ENCODE assay signal across 16 mouse cellular contexts in genomic region chr12:21226316-21226715, GRCm38 (mm10). TPM values are rescaled to one million over a fixed set of nuclear protein-coding genes. Genes with fewer than 3 reads are reported as not detected.
DNase-seq lines count a peak whose midpoint lies in the region; TF ChIP-seq lines count a peak whose summit lies in the region.
"Had no signal": no experiment of that assay in that cellular context is flagged by ENCODE, and none has a peak within 500 bp of the region (broad histone marks: within the 10 kb centered on the region; RNA-seq: fewer than 3 reads in every experiment).

No protein-coding gene starts in this region.

- TF ChIP-seq CTCF in gastrocnemius, adult 2 months (IDR thresholded peaks at IDR 0.05), result no peak
- TF ChIP-seq CTCF in left cerebral cortex, adult 2 months (IDR thresholded peaks at IDR 0.05), result no peak

- no peaks in the 10 kb centered on the region for H3K27me3 ChIP-seq in megakaryocyte, embryonic 14.5 days (replicated peaks)
- H3K27me3 ChIP-seq: embryonic facial prominence, embryonic 15.5 days; midbrain, embryonic 15.5 days; neural tube, embryonic 12.5 days had no signal

- intact Hi-C loops in gastrocnemius, adult 2 months (cut with DNase I), result loop anchor here (2.0 to 5.0 kb wide), 2 partner anchors 116 to 149 kb away; no protein-coding TSS in a partner anchor
- intact Hi-C loops in left cerebral cortex, adult 2 months (cut with DNase I), result no loop called here

- H3K27ac ChIP-seq in gastrocnemius, adult 2 months, result peak overlapping the region; percentile 77
- peak overlapping the region; percentile 69 for H3K27ac ChIP-seq in left cerebral cortex, adult 2 months
- H3K27ac ChIP-seq: embryonic facial prominence, embryonic 15.5 days; forebrain, embryonic 10.5 days; neural tube, embryonic 12.5 days had no signal

- no peaks in the 10 kb centered on the region for H3K9me3 ChIP-seq in megakaryocyte, embryonic 14.5 days
- H3K9me3 ChIP-seq: embryonic facial prominence, embryonic 15.5 days; forebrain, embryonic 10.5 days; midbrain, embryonic 15.5 days; neural tube, embryonic 12.5 days had no signal

- DNase-seq in gastrocnemius, adult 2 months, result no peak
- no peak for DNase-seq in gastrocnemius, postnatal 10 days
- no peak for DNase-seq in left cerebral cortex, adult 2 months (ENCODE audit: extremely low spot score in 1 of 2, low spot score in 2 of 2)
- DNase-seq in left cerebral cortex, adult 8-10 months (ENCODE audit: low spot score in 2 of 2), result no peak
- peak; percentile 43 for DNase-seq in 3T3-L1 (ENCODE audit: low read depth, low spot score)
- DNase-seq in frontal cortex, postnatal 10 days (ENCODE audit: low spot score in 2 of 2), result no peak
- no peak for DNase-seq in cerebellum, adult 9-11 months
- DNase-seq: cerebellum, adult 9-10 months; embryo, embryonic 11 days; gastrocnemius, postnatal 25 days; thymus, postnatal 14 days had no signal

- no peak overlapping the region for H3K4me3 ChIP-seq in gastrocnemius, adult 2 months
- no peak overlapping the region for H3K4me3 ChIP-seq in left cerebral cortex, adult 2 months
- peak overlapping the region; percentile 75 for H3K4me3 ChIP-seq in megakaryocyte, embryonic 14.5 days (replicated peaks)
- H3K4me3 ChIP-seq: embryonic facial prominence, embryonic 15.5 days; forebrain, embryonic 10.5 days; midbrain, embryonic 15.5 days; neural tube, embryonic 12.5 days had no signal

- H3K4me1 ChIP-seq in megakaryocyte, embryonic 14.5 days, result peaks cover 91% of the 10 kb centered on the region
- H3K4me1 ChIP-seq: neural tube, embryonic 12.5 days had no signal

- H3K36me3 ChIP-seq in megakaryocyte, embryonic 14.5 days (replicated peaks; ENCODE audit: low read length), result peaks cover 71% of the 10 kb centered on the region

RNA-seq across cellular contexts. Expression of gene Cpsf3, which starts 58.9 kb away (rescaled TPM):
- total RNA-seq in gastrocnemius, adult 2 months (2021), result 10 to 100 TPM; 17.3 to 21.0 TPM
- 10 to 100 TPM; 29.8 to 33.6 TPM for total RNA-seq in gastrocnemius, postnatal 10 days (2021)
- 10 to 100 TPM; 43.8 to 54.1 TPM for total RNA-seq in left cerebral cortex, adult 2 months (2021)
- total RNA-seq in left cerebral cortex, adult 8-10 months (2022), result 10 to 100 TPM; 52.8 to 65.1 (median 60.1) TPM
- 2.6 TPM in 1 of 2 replicates, not detected in the other for polyA plus RNA-seq in megakaryocyte, embryonic 14.5 days (2012; ENCODE audit: insufficient read depth, low replicate concordance)

RNA-seq across cellular contexts. Expression of gene Itgb1bp1, which starts 59.8 kb away (rescaled TPM):
- total RNA-seq in gastrocnemius, adult 2 months (2021), result 10 to 100 TPM; 39.0 to 42.1 TPM
- 10 to 100 TPM; 32.2 to 34.8 TPM for total RNA-seq in gastrocnemius, postnatal 10 days (2021)
- 10 to 100 TPM; 33.4 to 34.3 TPM for total RNA-seq in left cerebral cortex, adult 2 months (2021)
- total RNA-seq in left cerebral cortex, adult 8-10 months (2022), result 10 to 100 TPM; 42.6 to 50.0 (median 43.9) TPM
- 4.4 and 19.5 TPM in 2 replicates for polyA plus RNA-seq in megakaryocyte, embryonic 14.5 days (2012; ENCODE audit: insufficient read depth, low replicate concordance)
